Mouse (Mus musculus) stomach, adult 2 months (tissue): ENCODE data around the gene Gdf1. TPM values are rescaled to one million over a fixed set of nuclear protein-coding genes. Genes with fewer than 3 reads are reported as not detected.

Source experiments
- polyA plus RNA-seq: library from polyadenylated mRNA; depleted of rRNA; stranded (reverse); fragments of >200 nt; gene quantifications from 2 replicates; pipeline ENCODE4 v1.2.3, GENCODE M21; 2012; rRNA removed

Gdf1 gene
- polyA plus RNA-seq: 2.0 and 2.2 TPM in 2 replicates

DNA sequence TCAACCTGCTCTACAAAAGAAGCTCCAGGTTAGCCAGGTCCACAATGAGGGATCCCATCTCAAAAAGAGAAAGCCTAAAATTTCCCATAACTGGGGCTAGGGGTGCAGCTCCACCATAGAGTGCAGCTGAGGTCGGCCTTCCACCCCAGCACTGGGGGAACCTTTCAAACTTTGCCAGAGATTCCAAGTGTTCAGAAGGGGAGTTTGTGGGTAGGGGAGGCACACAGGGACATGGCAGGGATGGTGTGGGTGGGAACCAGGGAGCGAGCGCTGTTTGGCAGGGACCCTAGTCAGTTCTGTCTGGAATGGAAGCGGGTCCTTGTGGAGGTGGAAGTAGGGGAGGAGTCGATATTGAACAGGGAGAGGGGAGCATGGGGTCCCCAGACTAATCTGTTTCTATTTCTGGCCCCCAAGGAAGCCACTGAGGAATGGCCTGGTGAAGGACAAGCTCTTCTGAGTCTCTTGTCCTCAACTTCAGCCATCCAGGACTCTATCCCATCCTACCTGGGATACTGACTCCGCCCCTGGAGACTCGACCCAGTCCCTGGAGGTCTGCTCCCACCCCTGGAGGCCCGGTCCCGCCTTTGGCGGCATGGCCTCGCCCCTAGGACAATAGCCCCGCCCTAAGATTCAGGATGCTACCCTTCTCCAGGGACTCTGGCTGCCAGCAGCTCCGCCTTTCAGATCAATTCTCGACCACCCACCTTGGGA, at the start of gene Gdf1:
TSS of gene Gdf1 (plus strand) at position 694 of the 711 bp plus-strand sequence.

GRCm38 (mm10) chr8:70282603-70283135, 46.9 kb upstream of the Gdf1 start, which contains the start of gene Homer3:
TSS of gene Homer3 (plus strand) at chr8:70282827.

DNA sequence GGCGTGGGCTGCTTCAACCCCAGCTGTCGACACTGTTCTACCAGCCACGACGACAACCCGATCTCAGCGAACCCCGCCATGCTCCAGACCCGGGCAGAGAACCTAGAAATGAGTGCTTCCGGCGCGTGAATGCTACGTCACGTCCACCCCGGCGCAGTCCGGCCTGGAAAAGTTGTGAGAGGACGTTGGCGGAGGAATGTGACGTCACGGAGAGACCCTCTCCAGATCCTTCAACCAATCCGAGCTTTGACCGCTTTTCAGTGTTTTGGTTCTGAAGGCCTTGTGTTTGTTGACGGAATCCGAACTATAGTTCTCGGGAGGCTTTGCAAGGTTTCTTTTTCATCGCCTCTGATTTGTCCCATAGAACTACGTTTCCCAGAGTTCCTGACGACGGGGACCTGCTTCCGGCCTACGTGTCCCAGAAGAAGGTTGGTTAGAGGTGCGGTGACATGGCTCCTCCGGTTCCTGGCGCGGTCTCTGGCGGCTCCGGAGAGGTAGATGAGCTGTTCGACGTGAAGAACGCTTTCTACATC, 27.2 kb upstream of the Gdf1 start, which contains the start of the genes Ddx49 and Cope:
TSS of gene Ddx49 (minus strand) at position 132 of the 533 bp plus-strand sequence.
TSS of gene Cope (plus strand) at position 161 of the 533 bp plus-strand sequence.

DNA sequence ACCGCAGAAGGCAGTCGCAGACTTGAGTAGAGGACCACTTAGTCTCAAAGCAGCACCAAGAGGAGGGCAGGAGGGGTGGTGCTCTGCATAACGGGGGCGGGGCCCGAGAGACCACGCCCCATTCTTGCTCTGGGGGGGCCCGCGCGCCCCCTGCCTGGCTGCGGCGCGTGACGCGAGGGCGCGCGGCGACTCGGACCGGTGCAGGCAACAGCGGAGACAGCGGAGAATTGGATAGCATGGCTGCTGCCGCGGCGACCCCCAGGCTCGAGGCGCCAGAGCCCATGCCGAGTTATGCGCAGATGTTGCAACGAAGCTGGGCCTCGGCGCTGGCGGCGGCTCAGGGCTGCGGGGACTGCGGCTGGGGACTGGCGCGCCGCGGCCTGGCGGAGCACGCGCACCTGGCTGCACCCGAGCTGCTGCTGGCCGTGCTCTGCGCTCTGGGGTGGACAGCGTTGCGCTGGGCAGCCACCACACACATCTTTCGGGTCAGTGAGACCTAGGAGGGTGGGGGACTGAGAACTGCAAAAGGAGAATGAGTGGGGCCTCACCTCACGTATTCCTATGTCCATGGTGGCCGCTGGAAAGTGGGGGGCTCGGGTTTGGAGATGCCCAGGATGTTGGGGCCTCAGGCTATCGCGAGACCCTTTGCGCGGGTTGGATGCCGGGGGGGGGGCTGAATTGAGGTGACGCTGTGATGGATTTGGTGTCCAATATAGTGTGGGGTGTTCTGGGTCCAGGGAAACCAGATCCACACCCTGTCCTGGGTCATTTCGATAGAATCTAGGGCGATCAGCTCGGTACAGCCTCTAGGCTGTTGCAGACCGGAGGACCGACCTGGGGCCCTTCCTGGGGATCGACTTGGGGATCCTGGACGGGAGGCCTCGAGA, 13.8 kb upstream of the Gdf1 start, which contains the start of gene Cers1:
TSS of gene Cers1 (plus strand) at position 152 of the 887 bp plus-strand sequence.

DNA sequence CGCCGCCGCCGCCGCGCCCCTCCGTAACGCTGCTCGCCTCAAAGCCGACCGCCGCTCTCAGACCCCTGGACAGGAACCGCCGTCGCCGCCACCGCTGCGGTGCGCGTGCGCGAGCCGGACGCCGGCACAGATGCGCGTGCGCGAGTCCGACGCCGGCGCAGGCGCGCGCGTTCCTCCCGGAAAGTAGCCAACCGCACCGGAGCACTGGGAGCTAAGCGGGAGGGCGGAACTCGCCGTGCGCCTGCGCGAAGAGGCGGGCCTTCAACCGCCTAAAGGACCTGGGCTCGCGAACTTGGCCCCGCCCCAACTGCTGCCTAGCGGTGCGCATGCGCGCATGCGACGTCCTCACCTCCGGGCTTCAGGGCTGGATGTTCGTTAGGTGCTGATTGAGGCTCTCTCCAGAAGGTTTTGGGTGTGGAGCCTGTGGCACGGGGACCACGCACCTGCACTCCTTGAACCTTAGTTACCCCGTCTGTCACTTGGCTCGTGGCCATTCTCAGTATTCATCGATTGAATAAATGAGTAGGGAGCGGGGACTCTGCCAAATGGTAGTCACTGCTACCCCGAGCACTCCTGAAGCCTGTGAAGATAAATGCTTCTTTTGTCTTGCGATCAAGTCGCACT, 23.7 kb downstream of the Gdf1 start, which contains the start of gene Upf1:
TSS of gene Upf1 (minus strand) at position 85 of the 624 bp plus-strand sequence.

DNA sequence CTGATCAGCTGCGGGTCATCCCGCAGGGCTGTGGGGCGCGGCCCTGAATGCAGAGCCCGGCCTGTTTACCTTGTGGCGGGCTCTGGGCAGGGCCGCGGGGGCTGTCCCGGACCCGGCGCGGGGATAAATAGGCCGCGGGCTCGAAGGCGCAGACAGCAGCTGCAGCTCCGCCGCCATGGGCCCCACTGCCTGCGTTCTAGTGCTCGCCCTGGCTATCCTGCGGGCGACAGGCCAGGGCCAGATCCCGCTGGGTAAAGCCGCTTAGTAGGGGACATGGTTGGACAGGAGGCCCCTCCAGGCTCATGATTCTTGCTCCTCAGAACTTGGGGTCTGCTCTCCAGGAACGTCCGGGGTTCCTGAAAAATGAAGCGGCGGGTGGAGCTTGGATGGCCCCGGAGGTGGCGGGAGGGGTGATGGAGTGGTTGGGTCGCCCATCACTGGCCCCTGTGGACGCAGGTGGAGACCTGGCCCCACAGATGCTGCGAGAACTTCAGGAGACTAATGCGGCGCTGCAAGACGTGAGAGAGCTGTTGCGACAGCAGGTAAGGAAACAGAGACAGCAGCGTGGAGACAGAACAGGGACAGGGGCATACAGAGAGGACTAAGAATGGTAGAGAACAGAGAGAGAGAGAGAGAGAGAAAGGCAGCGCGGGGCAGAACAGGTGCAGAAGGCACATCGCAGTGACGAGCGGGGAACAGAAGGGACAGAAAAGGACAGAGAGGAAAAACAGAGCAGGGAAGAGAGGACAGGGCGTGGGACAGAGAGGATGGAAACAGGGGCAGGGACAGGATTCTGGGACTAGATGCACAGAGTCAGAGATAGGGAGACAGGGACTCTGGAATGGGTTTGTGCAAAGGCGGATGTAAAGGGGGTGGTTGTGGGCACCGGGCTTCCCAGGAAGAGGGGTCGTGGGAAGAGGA, 44.0 kb downstream of the Gdf1 start, which contains the start of gene Comp:
TSS of gene Comp (plus strand) at position 162 of the 921 bp plus-strand sequence.

Other genes starting within 250 kb of the Gdf1 start
- 0.58 and 0.99 TPM in 2 replicates for gene Hapln4, start 246.4 kb upstream of the Gdf1 start, polyA plus RNA-seq
- 0.04 TPM in 1 of 2 replicates, not detected in the other for gene Ncan, start 208.9 kb upstream of the Gdf1 start, polyA plus RNA-seq
- 6.0 and 7.6 TPM in 2 replicates for gene Nr2c2ap, start 198.5 kb upstream of the Gdf1 start, polyA plus RNA-seq
- 15.6 and 18.6 TPM in 2 replicates for gene Rfxank, start 190.7 kb upstream of the Gdf1 start, polyA plus RNA-seq
- 32.5 and 46.3 TPM in 2 replicates for gene Borcs8, start 190.3 kb upstream of the Gdf1 start, polyA plus RNA-seq
- gene Mef2b, start 190.1 kb upstream of the Gdf1 start, polyA plus RNA-seq: 0.16 and 0.40 TPM in 2 replicates
- gene Tmem161a, start 157.5 kb upstream of the Gdf1 start, polyA plus RNA-seq: 96.3 and 97.2 TPM in 2 replicates
- 14.0 and 18.8 TPM in 2 replicates for gene Slc25a42, start 117.5 kb upstream of the Gdf1 start, polyA plus RNA-seq
- 11.0 and 11.3 TPM in 2 replicates for gene Sugp2, start 95.6 kb upstream of the Gdf1 start, polyA plus RNA-seq
- 11.8 and 15.5 TPM in 2 replicates for gene Armc6, start 95.4 kb upstream of the Gdf1 start, polyA plus RNA-seq
- gene Homer3, start 47.0 kb upstream of the Gdf1 start, polyA plus RNA-seq: 16.3 and 20.1 TPM in 2 replicates
- 27.2 and 35.4 TPM in 2 replicates for gene Ddx49, start 27.3 kb upstream of the Gdf1 start, polyA plus RNA-seq
- 316 and 417 TPM in 2 replicates for gene Cope, start 27.3 kb upstream of the Gdf1 start, polyA plus RNA-seq
- gene Cers1, start 14.0 kb upstream of the Gdf1 start, polyA plus RNA-seq: 0.60 and 0.78 TPM in 2 replicates
- 19.1 and 21.6 TPM in 2 replicates for gene Upf1, start 23.5 kb downstream of the Gdf1 start, polyA plus RNA-seq
- gene Comp, start 43.7 kb downstream of the Gdf1 start, polyA plus RNA-seq: 0.14 and 0.28 TPM in 2 replicates
- 9.5 and 10.2 TPM in 2 replicates for gene Crtc1, start 109.8 kb downstream of the Gdf1 start, polyA plus RNA-seq
- 20.8 and 22.8 TPM in 2 replicates for gene Klhl26, start 147.2 kb downstream of the Gdf1 start, polyA plus RNA-seq
- gene Tmem59l, start 157.5 kb downstream of the Gdf1 start, polyA plus RNA-seq: 1.1 and 2.1 TPM in 2 replicates
- gene Crlf1, start 163.3 kb downstream of the Gdf1 start, polyA plus RNA-seq: 3.8 and 8.9 TPM in 2 replicates
- 97.6 and 155 TPM in 2 replicates for gene Rex1bd, start 176.9 kb downstream of the Gdf1 start, polyA plus RNA-seq
- gene Uba52, start 181.0 kb downstream of the Gdf1 start, polyA plus RNA-seq: 632 and 635 TPM in 2 replicates
- 182 and 242 TPM in 2 replicates for gene Fkbp8, start 197.9 kb downstream of the Gdf1 start, polyA plus RNA-seq
- 39.8 and 46.2 TPM in 2 replicates for gene Kxd1, start 198.1 kb downstream of the Gdf1 start, polyA plus RNA-seq
- gene Ell, start 209.6 kb downstream of the Gdf1 start, polyA plus RNA-seq: 18.0 and 18.3 TPM in 2 replicates